Mouse (Mus musculus) stomach, postnatal 0 days (tissue): ENCODE data around the gene Col20a1.

Source experiments
- CTCF ChIP-seq: IDR thresholded peaks from 2 replicates; pipeline ENCODE4 v1.5.1; 2016; ENCODE audit warnings: antibody characterized with exemption, low read depth, mild to moderate bottlenecking, moderate library complexity
- EP300 ChIP-seq: optimal IDR thresholded peaks from 2 replicates; pipeline ENCODE3; 2016; ENCODE audit warnings: antibody characterized with exemption

DNA sequence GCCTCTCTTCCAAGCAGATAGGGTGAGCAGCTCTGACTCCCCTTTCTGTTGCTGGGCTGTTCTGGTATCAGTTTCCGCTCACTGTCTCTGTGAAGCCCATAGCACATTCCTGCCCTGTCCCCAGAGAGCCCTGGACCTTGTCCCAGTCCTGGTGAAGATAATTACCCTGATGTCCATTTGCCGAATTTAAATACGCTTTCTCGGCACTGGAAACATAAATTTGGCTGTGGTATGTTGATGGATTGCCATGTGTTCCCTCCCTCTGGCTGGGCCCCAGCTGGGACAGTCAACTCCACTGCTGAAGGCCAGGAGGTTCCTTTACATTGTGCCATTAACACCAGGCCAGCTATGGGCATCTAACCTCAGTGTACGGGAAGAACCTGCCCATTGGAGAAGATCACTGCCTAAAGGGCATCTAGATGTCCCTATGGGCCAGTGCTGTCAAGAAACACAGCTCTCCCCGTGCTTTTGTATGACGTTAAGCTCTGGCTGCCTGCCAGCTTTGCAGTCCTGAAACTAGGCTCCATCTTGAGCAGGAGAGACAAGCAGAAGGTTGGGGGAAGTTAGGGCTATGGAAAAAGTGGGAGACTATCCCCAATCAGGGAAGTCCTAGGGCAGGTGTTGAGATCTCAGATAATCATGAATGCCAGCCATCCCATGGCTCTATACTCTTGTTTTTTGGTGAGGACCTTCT, 62.1 kb downstream of the Col20a1 start:
- no peak for TF ChIP-seq EP300
- no peak for TF ChIP-seq CTCF
